Mouse (Mus musculus) kidney, postnatal 14 days (tissue): ENCODE measurements at regions not wholly inside any gene's neighbourhood (a gene's known extent, or its start where the extent isn't known, plus 50 kb on each side); places are given as distances from the start of the nearest gene placed in this dataset.
A peak's percentile ranks its signal among the peaks of the same experiment; 100 is the strongest.

Source experiments
- DNase-seq: peaks from one replicate; pipeline ENCODE4 v3.0.0; 2022; ENCODE audit warnings: mixed read lengths

DNA sequence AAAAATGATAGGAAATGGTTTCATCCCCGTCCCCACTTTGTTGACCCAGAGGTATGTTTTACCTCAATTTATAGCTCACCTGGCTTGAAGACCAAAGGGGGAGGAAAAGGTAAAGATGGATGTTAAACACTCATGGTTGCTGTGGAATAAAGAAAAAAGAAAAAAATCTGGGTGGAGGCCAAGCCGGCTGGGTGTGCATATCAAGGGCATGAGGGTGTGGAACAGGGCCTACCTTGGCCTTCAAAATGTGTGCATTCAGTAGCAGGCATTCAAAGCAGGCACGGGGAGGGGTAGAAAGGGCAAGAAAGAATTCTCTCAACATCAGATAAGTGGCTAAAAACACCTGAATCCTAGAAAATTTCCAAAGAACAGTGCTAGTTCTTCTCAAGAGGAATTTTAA is 74.7 kb upstream of the Ccn2 start:
- DNase-seq, result no peak

GRCm38 (mm10) chr10:24532776-24533175 is 62.5 kb upstream of the Ccn2 start:
- DNase-seq, result peak; percentile 19

DNA sequence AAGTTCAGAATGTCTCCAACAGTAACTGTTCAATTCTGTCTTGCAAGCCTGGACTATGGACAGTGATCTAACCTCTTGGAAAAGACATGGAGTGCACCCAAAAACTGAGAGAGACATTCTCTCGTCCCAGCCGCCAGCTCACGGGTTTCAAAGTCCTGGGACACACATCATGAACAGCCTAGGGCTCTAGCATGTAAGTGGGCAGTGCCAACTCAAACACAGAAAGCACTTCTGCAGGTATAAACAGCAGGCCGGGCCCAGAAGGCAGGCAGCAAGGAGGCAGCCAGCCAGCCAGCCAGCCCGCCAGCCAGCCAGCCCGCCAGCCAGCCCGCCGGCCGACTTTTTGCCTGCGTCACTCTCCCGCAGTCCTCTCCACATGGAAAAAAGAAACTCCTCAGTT is 60.3 kb upstream of the Ccn2 start:
- DNase-seq, result peak; percentile 29

DNA sequence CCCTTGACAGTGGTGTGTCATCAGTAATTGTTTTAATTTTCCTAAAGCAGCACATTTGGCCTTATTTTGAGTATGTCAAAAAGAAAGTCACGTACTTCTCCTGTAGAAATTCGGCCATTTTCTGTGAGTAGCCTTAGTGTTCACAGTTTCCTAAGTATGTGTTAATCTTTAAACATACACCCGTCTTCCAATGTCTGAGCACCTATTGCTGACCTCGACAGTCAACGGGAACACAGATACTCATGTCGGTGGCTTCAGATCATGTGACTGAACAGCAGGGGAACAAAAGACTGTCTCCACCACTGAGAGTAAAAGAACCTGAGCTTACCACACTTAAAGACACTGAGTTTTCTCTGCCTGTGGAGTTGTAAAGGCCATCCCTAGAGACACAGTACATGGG is 59.8 kb upstream of the Ccn2 start:
- no peak for DNase-seq

DNA sequence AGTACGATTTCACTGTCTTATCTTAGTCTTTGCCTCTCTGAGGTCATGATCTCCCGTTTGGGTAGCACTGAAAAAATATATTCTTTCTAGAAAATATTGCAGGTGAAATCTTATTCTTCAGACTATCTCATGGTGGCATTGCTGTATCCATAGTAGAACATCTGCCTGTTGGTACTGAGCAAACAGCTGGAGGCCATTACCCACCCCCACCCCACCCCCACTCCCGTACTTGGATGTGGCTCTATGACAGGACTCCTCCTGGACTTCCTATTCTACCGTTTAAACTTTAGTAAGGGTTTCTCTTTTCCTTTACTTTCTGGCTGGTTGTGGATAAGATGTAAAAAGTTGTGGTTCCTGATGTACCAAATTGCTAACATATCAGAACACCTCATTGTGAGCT is 53.3 kb upstream of the Ccn2 start:
- DNase-seq, result no peak
